Mouse (Mus musculus): ENCODE data around the gene Spin2f.
"Not testable (repeated sequence)": the region's sequence is repeated elsewhere in the genome, so short reads cannot be mapped to it uniquely, and the experiment has no call there.

Spin2f gene

GRCm38 (mm10) chrX:31253594-31253993 is at the start of gene Spin2f:
TSS of gene Spin2f (plus strand) at chrX:31253894.
- not testable (repeated sequence) for H3K27me3 ChIP-seq (ENCODE audit: insufficient read depth, low read length); H3K36me3 ChIP-seq (ENCODE audit: insufficient read depth, low read length); H3K4me3 ChIP-seq (replicated peaks; ENCODE audit: low read length); H3K9me3 ChIP-seq (ENCODE audit: low read length); H3K4me1 ChIP-seq (replicated peaks; ENCODE audit: low read depth, low read length)

GRCm38 (mm10) chrX:31212136-31212535 is 41.6 kb upstream of the Spin2f start:
- H3K9me3 ChIP-seq (ENCODE audit: low read length) = peaks cover 31% of the 10 kb centered on the region
- H3K4me3 ChIP-seq (replicated peaks; ENCODE audit: low read length); H3K27me3 ChIP-seq (ENCODE audit: insufficient read depth, low read length); H3K36me3 ChIP-seq (ENCODE audit: insufficient read depth, low read length); H3K4me1 ChIP-seq (replicated peaks; ENCODE audit: low read depth, low read length): not testable (repeated sequence)

GRCm38 (mm10) chrX:31223536-31223935 is 30.2 kb upstream of the Spin2f start:
- H3K4me3 ChIP-seq (replicated peaks; ENCODE audit: low read length); H3K36me3 ChIP-seq (ENCODE audit: insufficient read depth, low read length); H3K27me3 ChIP-seq (ENCODE audit: insufficient read depth, low read length); H3K4me1 ChIP-seq (replicated peaks; ENCODE audit: low read depth, low read length): not testable (repeated sequence)
- peaks cover 83% of the 10 kb centered on the region for H3K9me3 ChIP-seq (ENCODE audit: low read length)

- not testable (repeated sequence) for H3K36me3 ChIP-seq (ENCODE audit: insufficient read depth, low read length); H3K4me1 ChIP-seq (replicated peaks; ENCODE audit: low read depth, low read length); H3K27me3 ChIP-seq (ENCODE audit: insufficient read depth, low read length); H3K4me3 ChIP-seq (replicated peaks; ENCODE audit: low read length)
- H3K9me3 ChIP-seq (ENCODE audit: low read length) = peaks cover 72% of the 10 kb centered on the region
Measured at GRCm38 (mm10) chrX:31235088-31235487, 18.6 kb upstream of the Spin2f start.

GRCm38 (mm10) chrX:31241754-31242153 is 11.9 kb upstream of the Spin2f start:
- not testable (repeated sequence) for H3K4me1 ChIP-seq (replicated peaks; ENCODE audit: low read depth, low read length); H3K36me3 ChIP-seq (ENCODE audit: insufficient read depth, low read length); H3K4me3 ChIP-seq (replicated peaks; ENCODE audit: low read length); H3K27me3 ChIP-seq (ENCODE audit: insufficient read depth, low read length)
- H3K9me3 ChIP-seq (ENCODE audit: low read length) = peaks cover 53% of the 10 kb centered on the region
